Mouse (Mus musculus) monocyte, adult 5-6 weeks (primary cell): Measurements from ENCODE around the gene Ltbp2. TPM values are rescaled to one million over a fixed set of nuclear protein-coding genes. Genes with fewer than 3 reads are reported as not detected.

Experiments
- ATAC-seq: fragments of 153-309, 156-312 bp; replicated peaks from 2 replicates; pipeline ENCODE4 v1.8.0; 2017; ENCODE audit warnings: mild to moderate bottlenecking; ENCODE audit not compliant: low TSS enrichment, insufficient number of reproducible peaks, severe bottlenecking, poor library complexity, low FRiP score
- total RNA-seq: library from RNA; stranded (forward); fragments of 200-1000, 200-491, 200-594 nt; gene quantifications from 3 replicates; pipeline ENCODE4 v1.2.3, GENCODE M21; 2017

The Ltbp2 gene
- total RNA-seq, 1 experiment from 2014 or later: not detected

GRCm38 (mm10) chr12:84885107-84885876, 9.0 kb upstream of the Ltbp2 start:
- ATAC-seq: no peak

DNA sequence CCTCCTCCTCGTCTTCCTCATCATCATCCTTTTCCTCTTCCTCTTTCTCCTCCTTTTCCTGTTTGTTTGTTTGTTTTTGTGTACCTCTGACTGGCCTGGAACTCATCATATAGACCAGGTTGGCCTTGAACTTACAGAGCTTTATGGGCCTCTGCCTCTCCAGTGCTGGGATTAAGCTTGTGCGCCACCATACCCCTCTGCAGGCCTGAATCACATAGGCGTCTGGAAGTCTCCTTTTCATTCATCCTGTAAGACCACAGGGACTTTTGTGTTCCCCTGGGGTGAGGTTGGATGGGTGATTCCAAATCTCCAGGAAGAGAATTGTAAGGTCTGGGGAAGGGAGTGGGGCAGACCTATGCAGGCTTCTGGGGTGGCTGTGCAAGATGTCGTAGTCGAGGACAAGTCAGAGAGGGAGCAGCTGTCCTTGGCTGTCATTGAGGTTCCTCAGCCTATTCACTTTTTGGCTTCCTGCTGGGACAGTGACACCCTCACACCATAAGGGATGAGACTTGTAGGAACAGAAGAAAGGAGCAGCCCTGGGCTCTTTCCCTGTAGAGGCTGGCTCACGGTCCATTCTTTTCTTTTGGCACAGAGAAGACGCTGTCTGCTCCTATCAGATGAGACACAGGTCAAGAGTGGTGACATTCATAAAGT, 8.2 kb upstream of the Ltbp2 start:
- no peak for ATAC-seq

DNA sequence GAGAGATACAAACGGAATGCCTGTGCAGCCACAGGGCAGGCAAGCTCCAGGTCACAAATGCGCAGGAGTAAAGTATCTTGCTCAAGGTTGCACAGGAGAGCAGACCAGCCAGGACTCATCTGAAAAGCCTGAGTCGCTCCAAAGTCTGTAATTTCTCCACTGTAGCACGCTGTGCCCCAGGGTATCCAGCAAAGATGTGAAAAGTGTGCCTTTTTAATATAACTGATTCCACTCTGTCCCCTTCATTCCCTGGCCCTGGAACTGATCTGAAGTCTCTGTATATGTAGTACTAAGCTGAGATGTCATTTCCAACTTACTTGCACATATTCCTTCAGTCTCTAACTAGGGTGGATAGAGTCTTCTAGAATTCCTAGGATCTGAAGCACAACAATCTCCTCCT, 6.5 kb upstream of the Ltbp2 start:
- ATAC-seq: no peak

DNA sequence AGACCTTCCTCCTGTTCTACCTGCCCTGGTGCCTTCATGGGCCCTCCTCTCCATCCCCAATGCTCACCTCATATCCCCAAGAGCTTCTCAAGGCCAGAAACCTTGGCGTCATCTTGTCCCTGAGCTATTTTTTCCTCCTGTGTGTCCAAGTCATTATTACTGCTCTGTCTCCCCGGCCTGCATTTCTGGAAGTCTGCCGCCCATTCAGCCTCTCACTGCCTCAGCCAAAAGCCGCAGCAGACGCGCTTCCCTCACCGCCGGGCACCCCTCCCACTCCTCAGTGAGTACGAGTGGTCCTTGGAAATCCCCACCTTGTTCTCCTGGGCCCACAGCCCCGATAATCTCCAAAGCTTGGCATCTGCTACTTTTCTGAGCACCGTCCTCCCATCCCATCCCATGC, 3.8 kb upstream of the Ltbp2 start:
- no peak for ATAC-seq

- ATAC-seq: no peak
Measured at GRCm38 (mm10) chr12:84875761-84876480, 411 bp downstream of the Ltbp2 start.

- no peak for ATAC-seq
Measured at GRCm38 (mm10) chr12:84873434-84873833, 2.9 kb downstream of the Ltbp2 start.

GRCm38 (mm10) chr12:84872310-84872709, 4.0 kb downstream of the Ltbp2 start:
- no peak for ATAC-seq

GRCm38 (mm10) chr12:84865431-84865830, 10.9 kb downstream of the Ltbp2 start:
- no peak for ATAC-seq

- ATAC-seq: no peak
Measured at GRCm38 (mm10) chr12:84864801-84865200, 11.5 kb downstream of the Ltbp2 start.

DNA sequence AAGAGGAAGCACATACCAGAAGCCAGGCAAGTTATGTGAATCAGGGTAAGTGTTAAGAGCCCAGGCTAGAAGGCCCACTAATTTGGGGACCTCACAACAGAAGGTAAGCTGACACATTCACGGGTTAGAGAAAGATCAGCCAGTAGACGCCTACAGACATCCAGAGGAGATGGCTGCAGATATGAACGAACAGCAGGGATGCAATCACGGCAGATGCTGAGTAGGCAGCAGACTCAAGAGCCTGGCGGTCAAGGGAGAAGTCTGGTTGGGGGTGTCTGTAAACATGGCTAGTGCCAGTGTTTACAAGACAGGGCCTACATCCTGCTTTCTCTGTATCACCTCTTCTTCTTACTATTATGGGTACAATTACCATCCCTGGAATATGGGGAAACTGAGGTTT, 13.1 kb downstream of the Ltbp2 start:
- ATAC-seq: no peak

GRCm38 (mm10) chr12:84862136-84862910, 14.0 kb downstream of the Ltbp2 start:
- no peak for ATAC-seq

GRCm38 (mm10) chr12:84858149-84859113, 17.9 kb downstream of the Ltbp2 start:
- ATAC-seq: no peak

GRCm38 (mm10) chr12:84857706-84858105, 18.6 kb downstream of the Ltbp2 start:
- no peak for ATAC-seq

GRCm38 (mm10) chr12:84856532-84856931, 19.8 kb downstream of the Ltbp2 start:
- no peak for ATAC-seq

DNA sequence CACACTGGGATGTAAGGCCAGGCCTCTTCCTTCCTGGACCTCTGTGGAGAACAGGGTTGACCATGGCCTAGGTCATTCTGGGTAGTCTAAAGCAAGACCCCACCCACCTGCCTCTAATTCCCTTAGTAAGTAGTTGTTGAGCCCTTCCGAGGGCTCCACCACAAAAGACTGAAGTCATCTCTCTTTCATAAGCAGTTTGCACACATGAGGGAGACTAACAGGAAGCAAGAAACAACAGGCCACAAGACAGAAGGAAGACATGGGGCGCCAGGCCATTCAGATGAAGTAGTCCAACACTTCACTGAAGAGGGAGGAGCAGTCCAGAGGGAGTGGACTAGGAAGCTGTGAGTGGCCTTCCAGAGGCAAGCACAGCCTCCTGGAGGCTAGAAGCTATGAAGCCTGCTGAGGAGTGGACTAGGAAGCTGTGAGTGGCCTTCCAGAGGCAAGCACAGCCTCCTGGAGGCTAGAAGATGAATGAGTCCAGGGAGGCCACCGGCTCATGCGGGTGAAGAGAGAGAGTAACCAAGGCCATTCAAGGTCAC, 21.2 kb downstream of the Ltbp2 start:
- ATAC-seq: no peak

DNA sequence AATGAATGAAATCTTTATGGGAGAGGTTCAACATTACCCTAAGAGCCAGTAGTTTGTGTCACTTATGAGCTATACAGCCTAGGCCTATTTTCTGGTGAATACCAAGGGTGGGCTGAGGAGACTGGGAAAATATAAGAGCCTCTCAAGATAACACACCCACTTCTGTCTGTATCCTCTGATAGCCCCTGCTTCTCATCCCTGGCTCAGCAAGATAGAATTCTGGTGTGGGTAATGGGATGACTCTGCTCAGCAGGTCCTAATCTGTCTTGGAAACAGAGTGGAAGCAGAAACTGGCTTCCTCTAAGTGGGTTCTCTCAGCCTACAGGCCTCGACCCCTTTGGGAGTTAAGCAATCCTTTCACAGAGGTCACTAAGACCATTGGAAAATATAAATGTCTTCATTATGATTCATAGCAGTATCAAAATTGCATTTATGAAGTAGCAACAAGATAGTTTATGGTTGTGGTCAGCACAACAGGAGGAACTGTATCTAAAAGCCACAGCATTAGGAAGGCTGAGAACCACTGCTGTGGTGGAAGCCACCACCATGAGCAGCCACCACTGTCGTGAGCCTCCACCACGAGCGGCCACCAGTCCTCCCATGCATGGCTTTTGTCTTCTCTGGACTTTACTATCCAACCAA, 21.8 kb downstream of the Ltbp2 start:
- ATAC-seq: no peak

- ATAC-seq: no peak
Measured at GRCm38 (mm10) chr12:84851403-84852040, 24.8 kb downstream of the Ltbp2 start.
